Mouse (Mus musculus) splenic B cell, adult 2 months (primary cell): ENCODE measurements around the gene Gm3045.

Experiments
- DNase-seq: peaks from one replicate; pipeline ENCODE4 v3.0.0-alpha.2; 2011; ENCODE audit warnings: low read depth, low spot score
- H3K27me3 ChIP-seq: 2 replicates; pipeline ENCODE4 v1.6.1; 2012; ENCODE audit warnings: mild to moderate bottlenecking, low read length, moderate library complexity, mixed read lengths; ENCODE audit not compliant: control insufficient read depth, poor library complexity, insufficient read depth, severe bottlenecking
- H3K36me3 ChIP-seq: 2 replicates; pipeline ENCODE4 v1.6.1; 2012; ENCODE audit warnings: mild to moderate bottlenecking, low read length, moderate library complexity, mixed read lengths; ENCODE audit not compliant: control insufficient read depth, poor library complexity, insufficient read depth, severe bottlenecking

Gm3045 gene

DNA sequence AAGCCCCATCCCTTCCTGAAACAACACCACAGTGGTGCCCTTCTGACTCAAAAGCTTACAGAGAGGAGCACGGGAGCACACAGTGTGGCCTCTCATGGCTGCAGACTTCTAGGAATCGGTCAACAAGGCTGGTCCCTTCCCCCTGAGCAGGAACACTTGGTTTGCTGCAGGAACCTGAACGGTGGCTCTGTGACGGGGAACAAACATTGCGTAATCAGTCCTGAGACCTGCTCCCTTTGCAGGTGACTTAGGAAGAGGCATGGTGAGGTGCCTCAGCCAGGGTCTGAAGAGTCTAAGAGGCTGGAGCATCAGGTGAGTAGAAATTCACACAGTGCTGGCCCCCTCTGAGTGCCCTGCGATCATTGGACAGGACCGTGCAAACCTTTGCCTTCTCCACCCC lies 463 bp upstream of the Gm3045 start:
- H3K36me3 ChIP-seq = no peaks in the 10 kb centered on the region
- H3K27me3 ChIP-seq = no peaks in the 10 kb centered on the region
- no peak for DNase-seq

DNA sequence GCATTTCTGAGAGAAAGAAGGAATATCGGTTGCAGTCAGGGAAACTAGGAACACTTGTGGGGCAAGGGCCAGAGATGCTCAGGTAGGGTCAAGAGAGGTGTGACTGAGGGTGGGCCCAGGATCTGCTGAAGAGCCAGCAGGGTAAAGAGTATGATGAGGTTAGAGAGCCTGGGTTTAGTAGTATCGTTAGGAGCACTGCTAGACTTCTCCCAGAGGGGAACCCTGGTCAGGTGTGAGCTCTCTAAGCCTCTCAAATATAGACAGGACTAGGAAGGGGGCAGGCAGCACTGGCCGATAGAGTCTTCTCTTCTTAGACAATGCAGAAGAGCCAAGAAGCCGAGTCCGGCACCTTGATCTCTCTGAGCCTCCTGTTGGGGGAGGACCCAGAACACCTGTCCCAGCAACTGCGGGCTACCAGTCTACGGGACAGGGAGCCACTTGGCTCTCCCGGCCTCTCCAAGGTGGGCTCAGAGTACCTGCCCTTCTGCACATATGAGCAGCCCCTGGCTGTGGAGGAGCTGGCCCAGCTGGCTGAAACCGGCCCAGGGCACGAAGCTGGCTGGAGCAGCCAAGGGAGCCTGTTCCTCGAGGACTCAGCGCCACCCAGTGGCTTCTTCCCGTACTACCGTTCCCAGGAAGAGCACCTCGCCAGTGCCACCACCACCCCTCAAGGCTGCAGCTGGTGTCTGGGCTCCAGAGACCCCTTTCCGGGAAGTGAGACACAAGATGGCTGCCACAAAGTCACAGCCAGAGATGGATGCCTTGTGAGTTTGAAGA lies 2.5 kb downstream of the Gm3045 start:
- peak; percentile 21 for DNase-seq
- Histone ChIP-seq H3K36me3 (no peaks in the 10 kb centered on the region), H3K27me3 (no peaks in the 10 kb centered on the region)

DNA sequence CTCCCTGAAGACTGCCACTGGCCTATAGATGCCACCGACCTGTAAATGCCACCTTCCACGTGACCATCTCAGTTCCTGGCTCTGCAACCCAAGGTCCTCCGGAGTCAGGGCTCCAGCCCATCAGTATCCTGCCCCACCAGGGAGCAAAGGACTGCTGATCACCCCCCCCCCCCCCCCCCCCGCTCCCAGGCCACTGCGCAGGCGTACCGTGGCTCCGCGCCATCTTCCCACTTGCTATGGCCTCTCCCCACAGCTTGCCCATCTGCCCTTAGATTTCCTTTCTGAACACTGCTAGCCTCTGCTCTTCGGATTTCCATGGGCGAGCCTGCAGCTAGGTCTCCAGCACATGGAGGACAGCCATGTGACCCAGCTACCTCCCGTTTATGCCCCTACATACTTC lies 6.1 kb downstream of the Gm3045 start:
- Histone ChIP-seq H3K27me3 (no peaks in the 10 kb centered on the region), H3K36me3 (no peaks in the 10 kb centered on the region)
- DNase-seq = no peak

DNA sequence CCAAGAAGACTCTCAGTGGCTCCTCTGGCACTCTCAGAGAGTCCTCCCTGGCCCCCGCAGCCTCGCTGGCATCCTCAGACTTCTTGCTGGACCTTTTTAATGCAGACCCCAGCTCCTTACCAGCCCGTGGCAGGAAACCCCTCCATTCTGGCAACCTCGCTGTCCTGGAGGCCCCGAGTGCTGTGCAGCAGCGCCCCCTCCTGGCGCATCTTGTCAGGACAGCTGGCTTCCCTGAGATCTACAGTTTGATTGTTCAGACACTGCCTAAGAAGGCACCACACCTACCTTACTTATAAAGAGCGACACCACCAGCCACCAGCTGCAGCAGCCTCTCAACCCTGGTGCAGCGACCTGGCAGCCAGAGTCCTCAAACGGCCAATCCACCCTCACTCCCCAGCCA lies 7.1 kb downstream of the Gm3045 start:
- DNase-seq = peak; percentile 9
- no peaks in the 10 kb centered on the region for H3K27me3 ChIP-seq
- no peaks in the 10 kb centered on the region for H3K36me3 ChIP-seq

DNA sequence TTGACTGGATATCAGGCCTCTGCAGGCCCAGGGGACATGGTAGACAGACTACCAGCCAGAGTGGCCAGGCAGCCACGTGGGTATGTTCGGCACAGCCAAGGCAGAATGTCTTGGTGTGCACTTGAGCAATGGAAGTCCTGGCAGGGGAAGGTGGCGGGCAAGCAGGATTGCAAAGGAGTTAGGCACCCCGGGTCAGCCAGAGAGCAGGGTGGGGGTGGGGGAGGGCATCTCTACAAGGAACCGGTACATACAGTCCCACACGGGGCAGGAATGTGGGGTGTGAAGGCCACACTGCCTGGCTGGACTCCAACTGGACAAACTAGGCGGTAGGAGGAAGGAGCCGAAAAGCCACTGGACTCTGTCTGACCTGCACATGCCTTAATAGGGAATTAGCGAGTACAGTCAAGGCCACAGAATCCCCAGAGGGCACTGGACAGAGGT lies 7.9 kb downstream of the Gm3045 start:
- no peak for DNase-seq
- Histone ChIP-seq H3K27me3 (no peaks in the 10 kb centered on the region), H3K36me3 (no peaks in the 10 kb centered on the region)

DNA sequence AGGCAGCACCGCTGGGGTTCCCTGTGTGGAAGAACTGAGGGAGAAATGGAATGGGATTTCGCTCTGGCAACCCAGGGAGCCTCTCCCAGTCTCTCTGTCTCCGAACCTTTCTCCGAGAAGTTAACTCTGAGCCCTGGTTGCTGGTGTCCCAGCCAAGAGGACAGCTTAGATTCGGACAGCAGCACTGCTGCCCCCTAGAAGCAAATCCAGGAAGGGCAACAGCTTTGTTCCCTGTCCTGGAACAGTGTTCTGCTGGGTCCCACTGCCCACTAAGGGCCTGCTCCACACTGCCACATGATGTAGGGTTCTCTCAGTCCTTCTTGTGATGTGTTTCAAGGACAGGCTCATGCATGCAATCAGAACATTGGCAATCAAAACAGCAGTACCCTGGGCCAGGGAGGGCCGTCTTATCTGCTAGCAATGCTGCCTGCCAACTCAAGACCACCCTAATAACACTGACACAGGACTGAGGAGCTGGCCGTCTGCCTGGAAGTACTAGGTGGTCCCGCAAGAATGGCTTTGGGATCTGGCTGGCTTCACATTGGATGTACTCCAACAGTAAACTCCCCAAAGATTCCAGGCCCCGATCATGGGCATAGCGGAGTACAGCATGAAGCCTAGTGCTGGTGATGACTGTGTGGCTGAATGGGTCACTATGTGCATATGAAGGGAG lies 9.4 kb downstream of the Gm3045 start:
- Histone ChIP-seq H3K27me3 (no peaks in the 10 kb centered on the region), H3K36me3 (no peaks in the 10 kb centered on the region)
- DNase-seq = no peak

DNA sequence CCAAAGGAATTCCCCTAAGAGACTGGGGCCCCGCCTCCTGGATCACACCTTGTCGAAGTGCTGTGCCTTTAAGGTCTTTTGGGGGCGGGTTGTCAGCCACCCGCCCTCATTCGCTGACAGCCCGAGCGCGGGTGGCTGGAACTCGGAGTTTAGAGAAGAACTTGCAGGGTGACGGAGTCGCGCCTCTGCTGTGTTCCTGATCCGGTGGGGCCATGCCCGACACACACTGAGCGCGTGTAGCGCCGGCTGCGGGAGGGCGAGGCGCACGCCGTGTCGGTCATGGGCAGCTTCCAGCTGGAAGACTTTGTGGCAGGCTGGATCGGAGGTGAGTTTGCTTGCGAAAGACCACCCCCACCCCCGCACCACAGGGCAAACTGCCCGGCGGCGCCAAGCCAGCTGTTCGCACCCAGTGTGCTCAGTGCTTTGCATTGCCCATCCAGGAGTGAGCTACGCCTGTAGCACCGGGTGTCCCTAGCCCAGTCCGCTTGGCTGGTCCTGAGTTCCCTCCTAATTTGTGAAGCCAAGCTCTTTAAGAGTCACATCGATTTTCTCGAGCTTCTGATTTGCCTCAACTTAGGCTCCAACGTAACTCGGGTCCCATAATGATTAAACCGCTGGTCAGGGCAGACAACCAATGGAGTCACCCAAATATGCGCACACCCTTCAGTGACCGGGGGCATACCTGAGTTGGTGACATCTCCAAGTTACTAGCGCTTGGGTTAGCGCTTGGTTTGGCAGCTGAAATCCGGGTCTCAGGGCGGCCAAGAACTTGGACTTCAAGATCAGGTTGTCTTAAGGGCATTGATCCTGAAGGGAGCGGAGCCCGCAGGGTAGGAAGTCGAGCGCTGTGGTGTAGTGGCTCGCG lies 12.0 kb downstream of the Gm3045 start, which contains the start of gene Slc25a48:
TSS of gene Slc25a48 (plus strand) at position 145 of the 865 bp plus-strand sequence.
- H3K27me3 ChIP-seq = no peaks in the 10 kb centered on the region
- DNase-seq = no peak
- H3K36me3 ChIP-seq = no peaks in the 10 kb centered on the region

DNA sequence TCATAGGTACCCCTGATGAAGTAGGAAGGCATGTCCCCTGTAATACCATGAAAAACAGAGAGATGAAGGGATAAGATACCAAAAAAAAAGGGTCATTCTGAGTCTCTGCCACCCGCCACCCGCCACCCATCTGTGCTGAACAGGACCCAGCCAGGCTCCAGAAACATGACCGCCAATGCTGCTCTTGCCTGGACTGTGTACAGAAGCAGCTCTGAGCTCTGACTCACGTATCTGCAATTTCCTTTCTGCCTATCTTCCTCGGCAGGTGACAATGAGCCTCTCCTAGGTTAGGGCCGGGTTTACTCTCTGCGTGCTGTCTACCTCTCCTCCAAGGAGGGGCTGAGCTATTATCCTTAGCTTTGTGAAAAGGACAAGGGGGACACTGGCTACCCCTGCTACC lies 17.0 kb downstream of the Gm3045 start:
- no peak for DNase-seq
- H3K27me3 ChIP-seq = no peaks in the 10 kb centered on the region
- H3K36me3 ChIP-seq = no peaks in the 10 kb centered on the region

DNA sequence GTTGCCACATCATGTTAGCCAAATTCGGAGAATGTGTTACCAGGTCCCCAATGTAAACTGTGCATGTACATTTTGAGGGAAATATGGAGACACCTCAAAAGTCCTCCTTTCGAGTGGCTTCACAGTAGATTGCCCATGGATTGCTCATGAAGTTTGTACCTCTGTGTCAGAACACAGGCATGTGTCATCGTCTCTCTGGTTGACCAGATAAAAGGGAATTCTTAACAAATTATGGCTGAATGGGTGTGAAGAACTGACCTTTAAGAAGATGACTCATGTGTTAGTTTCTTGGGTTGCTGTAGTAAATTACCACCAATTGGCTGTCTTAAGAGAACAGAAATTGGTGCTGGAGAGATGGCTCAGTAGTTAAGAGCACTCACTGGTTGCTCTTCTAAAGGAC lies 17.7 kb downstream of the Gm3045 start:
- Histone ChIP-seq H3K27me3 (no peaks in the 10 kb centered on the region), H3K36me3 (no peaks in the 10 kb centered on the region)
- DNase-seq = no peak

DNA sequence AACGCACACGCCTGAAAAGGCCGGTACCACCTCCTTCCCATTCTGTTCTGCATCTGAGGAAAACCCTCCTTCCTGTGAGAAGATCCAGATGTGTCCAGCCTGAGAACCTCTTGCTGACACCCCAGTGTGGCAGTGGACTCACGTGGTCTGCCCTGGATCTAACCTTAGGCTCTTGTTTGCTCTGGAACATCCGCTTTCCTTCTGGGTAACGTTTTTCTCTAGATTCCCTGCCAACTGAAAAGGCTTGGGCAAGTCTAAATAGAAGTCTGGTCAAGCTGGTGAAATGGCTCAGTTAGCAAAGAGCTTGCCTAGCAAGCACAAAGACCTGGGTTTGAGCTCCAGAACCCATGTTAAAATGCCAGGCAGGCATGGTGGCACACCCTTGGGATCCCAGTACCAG lies 18.6 kb downstream of the Gm3045 start:
- H3K27me3 ChIP-seq = no peaks in the 10 kb centered on the region
- H3K36me3 ChIP-seq = no peaks in the 10 kb centered on the region
- no peak for DNase-seq

DNA sequence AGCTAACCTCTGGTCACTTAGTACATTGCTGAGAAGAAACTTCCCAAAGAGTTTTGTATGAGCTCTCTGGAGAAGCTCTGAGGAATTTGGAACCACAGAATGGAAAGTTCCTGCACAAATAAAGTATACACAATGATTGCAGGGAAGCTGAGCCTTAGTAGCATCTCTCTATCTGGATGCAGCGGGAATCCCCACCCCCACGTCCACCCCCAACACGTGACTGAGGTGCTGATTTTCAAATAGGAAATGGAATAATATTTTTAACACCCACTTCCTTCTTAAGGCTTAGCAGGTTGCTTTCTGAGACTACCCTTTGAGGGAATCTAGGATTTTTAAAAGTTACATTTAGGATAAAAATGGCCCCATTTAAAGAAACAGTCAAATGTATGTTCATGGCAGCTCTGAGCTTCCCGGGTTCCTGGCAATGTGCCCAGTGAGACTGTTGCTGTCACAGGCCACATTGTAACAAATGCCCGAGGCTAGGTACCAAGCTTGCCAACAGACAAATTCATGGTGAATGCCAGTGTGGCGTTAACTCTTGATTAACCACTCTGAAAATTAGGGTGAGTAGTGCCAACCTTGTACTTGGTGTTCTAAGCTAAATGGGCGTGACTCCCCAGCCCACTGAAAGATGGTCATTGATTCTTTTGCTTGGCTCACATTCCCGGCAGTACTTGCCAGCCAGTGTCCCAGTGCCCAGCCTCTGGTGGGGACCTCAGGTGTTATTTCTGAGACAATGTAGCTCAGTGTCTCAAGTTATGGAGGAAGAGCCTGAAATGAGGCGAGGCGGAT lies 23.0 kb downstream of the Gm3045 start:
- no peak for DNase-seq
- no peaks in the 10 kb centered on the region for H3K27me3 ChIP-seq
- no peaks in the 10 kb centered on the region for H3K36me3 ChIP-seq

DNA sequence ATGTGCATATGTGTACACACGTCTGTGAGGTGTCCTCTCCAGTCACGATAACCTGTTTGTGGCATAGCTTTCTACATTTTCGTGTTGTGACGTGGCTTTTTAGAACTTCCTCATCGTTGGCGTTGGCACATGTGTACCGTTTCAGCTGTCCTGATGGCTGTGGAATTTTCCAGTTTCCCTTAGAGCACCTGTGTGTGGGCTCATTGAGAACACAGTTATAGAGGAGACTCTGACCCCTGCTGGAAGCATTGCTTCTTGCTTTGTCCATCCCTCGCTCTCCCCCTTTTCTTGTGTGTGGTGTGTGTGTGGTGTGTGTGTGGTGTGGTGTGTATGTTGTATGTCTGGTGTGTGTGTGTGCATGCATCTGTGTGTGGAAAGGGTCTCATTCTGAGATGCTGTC lies 23.6 kb downstream of the Gm3045 start:
- DNase-seq = no peak
- no peaks in the 10 kb centered on the region for H3K27me3 ChIP-seq
- H3K36me3 ChIP-seq = no peaks in the 10 kb centered on the region

DNA sequence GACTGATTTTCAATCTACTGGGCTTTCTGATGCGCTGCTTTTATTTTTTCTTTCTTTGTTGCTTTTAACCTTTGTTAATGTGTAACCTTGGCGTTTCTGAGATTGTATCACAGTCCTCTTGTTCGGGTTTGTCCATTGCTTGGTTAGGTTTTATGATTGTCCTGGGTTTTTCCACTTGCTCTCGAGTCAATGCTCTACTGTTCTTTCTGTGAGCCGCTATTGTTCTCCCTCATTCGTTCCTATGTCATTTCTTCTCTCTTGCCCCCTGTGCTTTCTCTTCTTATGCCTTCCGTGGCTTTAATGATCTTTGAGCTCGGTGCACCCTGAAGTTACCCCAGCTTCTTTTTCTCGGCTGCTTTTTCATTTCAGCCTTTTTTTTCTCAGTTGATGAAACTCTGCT lies 31.6 kb downstream of the Gm3045 start:
- no peak for DNase-seq
- Histone ChIP-seq H3K36me3 (no peaks in the 10 kb centered on the region), H3K27me3 (no peaks in the 10 kb centered on the region)

DNA sequence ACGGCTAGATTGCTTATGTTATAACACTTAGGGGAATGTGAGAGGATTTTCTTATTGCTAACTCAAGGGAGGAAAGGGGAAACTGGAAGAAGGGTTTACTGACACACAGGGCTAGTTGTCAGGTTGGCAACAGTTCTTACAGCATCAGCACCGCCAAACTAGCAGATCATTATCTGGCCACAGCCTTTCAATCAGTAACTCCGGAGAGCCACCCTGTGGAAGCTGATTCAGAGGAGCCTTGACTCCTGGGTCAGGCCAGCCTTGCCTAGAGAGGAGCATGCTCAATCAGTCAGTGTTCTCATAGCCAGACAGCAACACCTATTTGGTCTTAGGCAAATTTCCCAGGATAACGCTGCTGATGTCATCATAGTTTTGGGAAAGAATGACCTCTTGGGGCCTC lies 35.1 kb downstream of the Gm3045 start:
- Histone ChIP-seq H3K36me3 (no peaks in the 10 kb centered on the region), H3K27me3 (no peaks in the 10 kb centered on the region)
- no peak for DNase-seq
